Mouse (Mus musculus) WW6 (cell line): ENCODE results near the gene Rcl1.

Experiments used
- DNase-seq: peaks from one replicate; pipeline ENCODE4 v3.0.0-alpha.2; 2013; ENCODE audit warnings: low read depth, low spot score

Gene Rcl1

GRCm38 (mm10) chr19:29150038-29150437, 48.9 kb downstream of the Rcl1 start:
- no peak for DNase-seq

- DNase-seq: no peak
These were observed 50.3 kb downstream of the Rcl1 start for GRCm38 (mm10) chr19:29151443-29151842.

DNA sequence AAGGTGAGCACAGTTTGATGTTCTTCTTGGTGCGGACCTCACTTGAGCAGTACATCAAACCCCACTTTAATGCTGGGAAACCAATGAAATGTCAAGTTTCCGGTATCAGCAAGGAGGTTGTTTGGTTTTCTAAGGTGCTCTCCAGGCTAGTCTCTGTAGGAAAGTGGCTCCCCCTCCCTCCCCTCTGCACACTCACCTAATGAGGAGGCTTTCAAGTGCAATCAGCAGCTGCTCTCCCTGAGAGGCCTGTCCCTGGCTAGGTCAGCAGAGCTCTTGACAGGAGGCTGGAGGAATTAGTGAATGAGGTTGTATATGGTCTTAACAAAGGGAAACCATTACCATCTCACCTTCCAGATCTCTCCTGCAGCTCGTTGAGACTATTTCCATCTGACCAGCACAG, 54.4 kb downstream of the Rcl1 start:
- no peak for DNase-seq

GRCm38 (mm10) chr19:29156417-29156816, 55.2 kb downstream of the Rcl1 start:
- DNase-seq: no peak

DNA sequence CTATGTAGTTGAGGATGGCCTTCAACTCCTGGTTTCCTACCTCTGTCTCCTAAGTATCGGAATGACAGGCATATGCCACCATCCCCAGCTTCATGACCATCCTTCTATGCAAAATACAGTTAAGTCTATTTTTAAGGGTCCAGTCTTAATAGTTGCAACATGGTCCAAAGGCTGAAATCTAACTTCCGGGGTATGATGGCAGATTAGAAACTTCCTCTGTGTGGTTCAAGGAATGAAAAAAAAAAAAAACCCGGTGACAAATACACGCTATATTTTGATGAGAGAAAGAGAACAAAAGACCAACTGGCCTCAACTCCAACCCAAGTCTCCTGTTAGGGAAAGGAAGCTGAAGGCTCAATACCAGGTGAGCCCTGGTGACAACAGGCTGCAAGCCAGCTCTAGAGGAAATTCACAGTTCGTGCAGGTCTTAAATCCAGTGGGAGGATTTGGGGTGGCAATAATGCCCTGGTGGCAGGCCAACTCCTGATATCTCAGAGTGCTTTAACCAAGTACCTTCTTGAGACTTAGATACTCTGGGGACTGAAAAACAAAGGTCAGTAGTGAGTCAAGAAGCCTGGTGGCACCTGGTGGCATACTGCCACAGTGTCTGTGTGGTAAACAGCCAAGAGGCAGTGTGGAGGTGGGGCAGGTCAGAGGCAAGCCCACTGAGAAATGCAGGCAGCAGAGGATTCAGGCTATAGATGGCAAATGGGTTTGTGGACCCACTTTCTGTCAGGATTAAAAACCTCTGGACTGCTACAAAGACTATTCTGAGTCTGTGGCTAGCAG, 56.7 kb downstream of the Rcl1 start:
- DNase-seq: no peak

GRCm38 (mm10) chr19:29158486-29158885, 57.3 kb downstream of the Rcl1 start:
- DNase-seq: no peak

DNA sequence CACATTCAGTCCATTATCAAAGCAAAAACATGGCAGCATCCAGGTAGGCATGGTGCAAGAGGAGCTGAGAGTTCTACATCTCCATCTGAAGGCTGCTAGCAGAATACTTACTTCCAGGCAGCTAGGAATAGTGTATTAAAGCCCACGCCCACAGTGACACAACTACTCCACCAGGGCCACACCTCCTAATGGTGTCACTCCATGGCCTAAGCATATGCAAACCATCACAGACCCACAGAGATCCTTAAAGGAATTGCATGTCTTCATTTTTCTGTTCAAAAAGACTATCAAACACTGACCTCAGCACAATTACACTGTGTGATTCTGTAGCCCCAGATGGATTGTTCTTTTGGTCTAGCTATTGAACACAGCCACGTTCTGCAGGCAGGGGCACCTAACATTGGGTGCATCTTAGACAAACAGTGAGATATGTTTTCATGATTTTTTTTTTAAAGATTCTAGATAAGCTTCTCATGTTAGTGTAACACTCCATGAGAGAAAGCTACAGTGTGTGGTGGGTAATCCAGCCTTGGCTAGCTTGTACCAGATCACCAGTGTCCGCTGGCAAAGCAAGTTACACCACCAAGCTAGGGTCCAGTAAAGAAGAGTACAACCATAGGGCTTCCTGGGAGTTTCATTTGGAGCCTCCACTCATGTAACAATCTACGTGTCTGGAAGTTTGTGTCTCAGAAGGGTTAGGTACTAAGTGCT, 62.8 kb downstream of the Rcl1 start:
- DNase-seq: no peak

DNA sequence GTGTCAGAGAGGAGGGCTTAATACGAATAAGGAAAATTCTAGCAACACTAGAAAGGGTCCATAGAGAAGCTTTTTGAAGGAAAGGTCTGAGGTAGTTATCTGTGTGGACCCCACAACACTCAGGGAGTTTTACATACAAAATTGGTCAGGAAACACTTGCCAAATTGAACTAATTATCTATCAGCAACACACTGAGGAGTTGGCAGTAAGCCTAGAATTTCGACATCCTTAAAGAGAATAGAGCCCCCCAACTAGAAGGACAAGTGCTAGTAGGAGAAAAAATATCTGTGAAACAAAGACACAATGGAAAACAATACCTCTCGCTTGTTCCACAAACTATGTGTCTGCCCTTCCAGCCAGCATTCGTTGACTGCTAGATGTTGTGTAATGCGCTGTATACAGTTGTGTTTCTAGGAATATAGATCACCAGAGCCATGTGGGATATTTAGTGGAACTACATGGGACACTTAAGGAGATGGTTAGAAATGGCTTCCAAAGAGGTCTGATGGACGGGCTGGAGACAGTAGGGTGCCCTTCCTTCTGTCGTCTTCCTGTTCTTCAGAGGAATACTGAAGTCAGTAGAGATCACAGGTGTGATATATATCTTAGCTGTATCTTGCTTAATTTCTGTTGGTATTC, 63.5 kb downstream of the Rcl1 start:
- DNase-seq: no peak

- DNase-seq: no peak
These were observed 66.8 kb downstream of the Rcl1 start for GRCm38 (mm10) chr19:29167938-29168337.

GRCm38 (mm10) chr19:29180336-29180735, 79.2 kb downstream of the Rcl1 start:
- no peak for DNase-seq

GRCm38 (mm10) chr19:29182166-29182565, 81.0 kb downstream of the Rcl1 start:
- no peak for DNase-seq

- no peak for DNase-seq
These were observed 83.9 kb downstream of the Rcl1 start for GRCm38 (mm10) chr19:29185122-29185521.

DNA sequence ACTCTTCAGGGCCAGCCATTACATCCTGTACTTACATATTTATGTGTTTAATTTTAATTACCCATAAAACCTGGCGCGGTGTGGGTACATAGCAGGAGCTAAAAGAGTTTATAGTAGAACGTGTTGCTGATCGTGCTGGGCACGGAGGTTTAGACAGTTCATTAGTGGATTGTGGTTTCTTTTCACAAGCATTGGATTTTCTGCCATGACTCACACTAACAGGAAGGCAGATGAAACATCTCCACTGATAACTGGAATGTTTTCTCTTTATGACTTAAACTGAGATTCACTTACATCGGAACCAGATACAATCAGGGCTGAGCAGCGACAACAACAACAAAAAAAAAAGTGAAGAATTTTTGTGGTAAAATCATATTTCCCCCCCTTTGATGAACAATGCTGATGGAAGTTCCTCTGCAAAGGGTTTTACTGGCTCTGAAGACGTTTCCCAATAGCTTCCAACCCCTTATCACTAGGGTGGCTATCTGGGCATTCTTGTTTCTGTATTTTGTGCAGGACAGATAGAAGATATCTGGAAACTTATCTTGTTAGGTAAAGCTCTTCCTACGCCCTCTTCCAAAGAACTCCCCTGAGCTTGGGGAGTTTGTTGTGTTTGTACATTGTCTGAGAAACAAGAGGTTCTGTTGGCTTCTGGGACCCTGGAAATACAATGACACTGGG, 84.5 kb downstream of the Rcl1 start:
- DNase-seq: no peak

DNA sequence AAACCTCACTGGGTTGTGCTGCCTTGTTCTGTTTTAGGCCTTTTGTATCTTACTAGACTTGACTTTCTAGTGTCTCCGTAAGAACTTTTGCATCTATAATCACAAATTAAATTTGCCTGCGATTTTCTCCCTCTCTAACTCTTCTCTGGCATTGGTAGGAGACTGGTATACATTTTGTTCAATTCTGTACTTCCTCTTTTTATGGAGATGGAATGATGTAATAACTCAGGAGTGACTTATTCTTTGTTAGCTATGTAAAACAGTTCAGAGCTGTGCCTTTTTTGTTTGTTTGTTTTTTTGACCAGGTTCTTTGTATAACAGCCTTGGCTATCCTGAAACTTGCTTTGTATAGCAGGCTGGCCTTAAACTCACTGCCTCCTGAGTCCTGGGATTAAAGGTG, 87.7 kb downstream of the Rcl1 start:
- no peak for DNase-seq
